Mouse (Mus musculus) erythroblast, embryonic 14.5 days (primary cell): ENCODE results near the gene Ppp1r16b.

Experiments used
- GATA1 ChIP-seq: IDR thresholded peaks from 2 replicates; pipeline ENCODE4 v1.6.1; 2012; ENCODE audit warnings: low read length, inconsistent platforms, mixed read lengths
- TAL1 ChIP-seq: IDR thresholded peaks from 3 replicates; pipeline ENCODE4 v1.6.1; 2012; ENCODE audit warnings: low read length, inconsistent platforms, mixed read lengths

DNA sequence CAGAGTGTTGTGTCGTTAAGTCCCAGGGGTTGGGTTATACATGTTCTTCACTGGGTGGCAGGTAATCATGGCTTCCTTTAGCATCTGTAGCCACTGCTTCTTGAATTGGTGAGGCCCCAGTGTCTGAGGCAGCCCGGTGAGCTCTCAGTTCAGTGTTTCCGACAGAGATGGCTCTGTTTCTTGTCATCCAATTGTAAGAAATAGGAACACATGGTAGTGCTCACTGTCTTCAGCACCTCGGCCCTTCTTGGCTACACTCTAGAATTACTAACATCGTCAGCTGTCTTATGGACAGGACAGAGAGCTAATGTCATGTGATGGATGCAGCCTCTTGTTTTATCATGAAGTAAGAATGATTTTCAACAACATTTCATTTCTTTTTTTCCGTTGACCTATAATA is 10.0 kb downstream of the Ppp1r16b start:
- TF ChIP-seq GATA1 (no peak), TAL1 (no peak)
